Mouse (Mus musculus) B cell, adult 2 months (primary cell): ENCODE data around the gene St6galnac3.

ENCODE experiments used
- DNase-seq, 2 experiments: peaks; one replicate each; pipeline ENCODE4 v3.0.0; 2022

Gene St6galnac3

DNA sequence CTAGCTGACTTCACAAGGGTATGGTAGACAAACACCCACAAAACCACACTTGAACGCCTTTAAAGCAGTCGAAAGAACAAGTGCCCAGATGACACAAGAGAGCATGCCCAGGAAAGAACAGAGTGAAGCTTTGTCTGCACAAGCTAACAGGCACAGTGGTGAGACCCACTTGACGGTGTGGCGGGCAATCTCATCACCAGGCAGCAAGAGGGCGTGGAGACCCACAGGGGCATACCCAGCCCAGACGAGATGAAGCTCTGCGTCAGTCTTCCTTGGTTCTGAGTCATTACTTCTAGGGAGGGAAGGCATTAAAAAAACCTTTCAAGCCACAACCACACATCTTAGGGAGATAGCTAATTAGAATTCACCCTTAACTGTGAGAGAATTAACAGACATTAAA, 79.2 kb downstream of the St6galnac3 start:
- DNase-seq: no peak

DNA sequence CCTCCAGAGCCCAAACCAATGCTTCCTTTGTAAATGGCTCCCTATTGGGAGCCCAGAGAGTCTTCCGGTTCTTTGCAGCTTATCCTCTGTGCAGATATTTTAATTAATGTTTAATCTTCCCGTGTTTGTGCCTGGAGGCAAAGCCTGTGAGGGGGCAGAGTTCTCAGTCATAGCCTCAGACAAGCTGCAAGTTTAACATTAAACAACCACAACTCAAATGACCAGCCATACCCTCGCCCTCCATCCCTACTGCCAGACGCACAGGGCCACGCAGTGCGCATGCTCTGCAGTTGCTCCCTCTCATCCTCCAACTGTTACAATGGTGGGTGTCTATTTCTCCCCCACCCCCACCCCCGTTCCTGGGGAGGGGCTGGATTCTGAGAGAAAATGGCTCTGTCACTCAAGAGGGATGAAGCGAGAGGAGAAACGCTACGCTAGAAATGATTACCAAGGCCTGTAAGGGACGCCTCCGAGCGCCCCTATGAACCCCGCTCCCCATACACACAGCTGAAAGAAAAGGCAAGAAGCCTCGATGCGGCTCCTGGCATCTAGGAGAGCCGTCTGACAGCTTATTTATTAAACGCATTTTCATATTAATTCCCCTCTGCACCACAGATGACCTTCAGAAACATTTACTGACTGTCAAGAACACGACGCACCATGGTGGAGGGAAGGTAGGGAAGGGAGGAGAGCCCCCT, 81.0 kb downstream of the St6galnac3 start:
- DNase-seq: no peak

DNA sequence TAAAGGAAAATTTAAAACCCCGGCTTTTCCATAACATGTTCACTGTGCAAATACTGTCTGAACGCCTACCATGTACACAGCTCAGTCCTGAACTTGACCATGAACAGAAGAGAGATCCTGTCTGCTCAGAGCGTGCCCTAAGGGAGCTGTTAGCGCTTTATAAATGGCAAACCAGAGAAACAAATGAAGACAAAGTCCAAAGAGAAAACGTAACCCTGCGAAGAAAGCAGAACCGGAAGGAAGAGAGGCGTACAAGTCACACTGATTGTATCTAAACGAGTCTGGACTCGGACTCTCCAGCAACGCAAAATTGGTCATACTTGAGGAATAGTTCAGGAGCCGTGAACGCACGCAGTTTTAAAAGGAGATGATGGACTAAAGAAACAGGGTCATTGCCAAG, 82.1 kb downstream of the St6galnac3 start:
- no peak for DNase-seq

DNA sequence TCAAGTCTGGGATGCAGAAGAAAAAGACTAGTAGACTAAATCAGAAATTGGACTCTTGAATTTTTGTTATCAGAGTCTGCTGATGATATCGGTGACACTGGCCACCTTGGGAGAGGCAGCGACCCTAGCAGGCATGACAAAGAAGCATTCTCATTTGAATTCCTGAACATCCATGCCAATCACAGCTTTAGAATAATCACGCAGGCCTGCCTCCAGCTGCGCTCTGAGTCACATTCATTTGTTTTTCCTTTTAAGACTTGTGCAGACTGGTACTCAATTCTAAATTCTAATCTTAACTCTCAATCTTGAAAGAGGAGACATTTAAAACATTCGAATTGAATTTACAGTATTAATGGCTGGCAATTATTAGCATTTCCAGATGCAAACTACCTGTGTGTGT, 83.2 kb downstream of the St6galnac3 start:
- DNase-seq: no peak

DNA sequence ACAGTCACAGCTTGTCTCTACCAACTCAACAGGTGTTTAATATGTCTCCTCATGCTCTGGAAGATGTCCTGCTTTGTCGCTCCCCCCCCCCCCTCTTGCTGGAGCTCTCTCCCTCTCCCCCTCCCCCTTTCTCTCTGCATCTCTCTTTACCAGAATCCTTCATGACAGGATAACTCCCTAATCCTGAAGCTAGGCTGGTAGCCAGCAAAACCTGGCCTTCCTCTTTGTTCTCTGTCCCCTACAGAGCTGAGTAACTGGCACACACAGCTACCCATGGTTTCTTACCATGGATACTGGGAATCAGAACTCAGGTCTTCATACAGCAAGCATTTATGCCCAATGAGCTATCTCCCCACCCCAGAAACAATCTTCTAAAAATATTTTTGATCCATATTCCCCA, 87.6 kb downstream of the St6galnac3 start:
- no peak for DNase-seq

DNA sequence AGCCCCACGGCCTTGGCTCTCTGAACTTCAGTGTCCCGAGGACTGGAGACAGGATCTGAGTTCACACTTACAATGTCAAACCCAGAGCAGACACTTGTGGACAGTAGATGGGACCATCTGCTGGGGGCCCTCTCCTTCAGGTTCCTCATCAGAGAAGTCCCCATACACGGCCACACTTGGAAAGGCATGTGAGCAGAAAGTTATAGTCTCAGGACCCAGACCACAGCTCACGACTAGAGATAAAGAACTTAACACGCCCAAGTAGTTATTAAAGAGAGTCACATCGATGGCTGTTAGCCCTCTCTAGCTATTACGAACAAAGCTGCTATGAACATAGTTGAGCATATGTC, 88.2 kb downstream of the St6galnac3 start:
- DNase-seq: no peak

DNA sequence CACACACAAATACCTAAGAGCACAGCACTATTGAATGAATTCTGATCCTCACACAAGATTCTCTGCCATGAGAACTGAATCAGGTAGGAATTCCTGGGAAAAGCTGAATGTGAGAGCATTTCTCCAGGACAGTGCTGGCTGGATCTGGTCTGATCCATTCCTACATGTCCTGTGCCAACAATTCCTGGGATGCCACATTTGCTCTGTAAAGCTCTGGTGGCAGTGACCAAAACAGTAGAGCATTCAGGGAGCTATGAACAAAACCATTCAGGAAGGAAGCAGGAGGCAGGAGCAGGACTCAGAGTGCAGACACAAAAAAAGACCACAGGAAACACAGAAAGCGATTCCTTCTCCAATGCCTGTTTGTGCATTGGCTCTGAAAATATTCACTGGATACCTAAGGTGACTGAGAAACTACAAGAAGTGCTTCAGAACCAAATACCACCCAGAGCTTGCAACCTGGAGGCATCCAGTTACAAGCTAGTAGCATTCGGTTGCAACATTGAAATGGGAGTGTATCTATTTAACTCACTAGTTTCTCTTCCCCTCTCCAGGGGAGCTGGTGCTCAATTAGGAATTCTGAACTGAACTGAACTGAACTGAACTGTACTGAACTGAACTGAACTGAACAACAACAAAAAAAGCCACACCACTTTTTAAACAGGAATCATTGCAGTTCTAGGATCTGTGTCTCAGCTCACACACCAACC, 88.7 kb downstream of the St6galnac3 start:
- no peak for DNase-seq

DNA sequence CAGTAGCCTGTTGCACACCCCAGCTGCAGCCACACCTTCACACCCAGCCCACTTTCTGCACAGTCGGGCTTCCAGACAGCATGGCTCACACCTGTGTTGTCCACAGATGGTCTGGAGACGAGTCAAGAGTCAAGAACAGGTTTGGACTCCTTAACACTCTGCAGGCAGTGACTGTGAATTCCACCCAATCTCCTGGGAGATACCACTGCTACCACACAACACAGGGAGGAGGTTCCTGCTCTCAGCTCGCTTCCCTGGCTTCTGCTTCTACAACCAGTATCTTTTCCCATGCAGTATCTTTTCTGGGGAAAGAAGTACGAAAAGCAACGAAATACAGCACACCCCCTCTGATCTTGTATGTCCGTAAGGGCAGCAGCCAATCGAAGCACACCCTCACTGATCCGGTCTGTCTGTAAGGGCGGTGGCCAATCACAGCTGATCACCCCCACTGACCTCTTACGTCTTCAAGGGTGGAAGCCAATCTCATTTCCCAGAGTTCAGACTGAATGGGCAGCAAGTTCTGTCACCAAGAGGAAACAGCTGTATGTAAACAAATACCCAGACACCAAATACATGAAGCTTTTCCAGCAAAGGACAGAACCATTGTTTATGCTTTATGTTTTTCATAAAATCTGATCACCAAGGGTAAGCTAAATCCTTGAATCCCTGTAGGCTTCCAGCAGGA, 92.8 kb downstream of the St6galnac3 start:
- DNase-seq: no peak

DNA sequence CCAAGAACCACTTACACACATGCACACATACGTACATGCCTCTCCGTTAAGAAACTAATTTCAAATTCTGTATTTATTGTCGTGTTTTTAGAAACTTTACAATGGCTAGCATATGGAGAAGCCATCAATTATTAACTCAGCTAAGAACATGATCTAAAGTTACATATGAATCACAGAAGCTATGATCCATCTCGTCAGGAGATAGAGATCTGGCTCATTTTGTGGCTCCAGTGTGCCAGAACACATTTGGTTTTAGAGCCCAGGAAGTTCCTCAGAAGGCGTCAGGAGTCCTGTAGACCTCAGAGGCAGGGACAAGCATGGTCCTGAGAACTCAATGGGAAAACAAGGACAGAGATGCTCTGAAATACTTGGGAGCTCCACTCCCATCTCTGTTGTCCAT, 98.7 kb downstream of the St6galnac3 start:
- DNase-seq: no peak

DNA sequence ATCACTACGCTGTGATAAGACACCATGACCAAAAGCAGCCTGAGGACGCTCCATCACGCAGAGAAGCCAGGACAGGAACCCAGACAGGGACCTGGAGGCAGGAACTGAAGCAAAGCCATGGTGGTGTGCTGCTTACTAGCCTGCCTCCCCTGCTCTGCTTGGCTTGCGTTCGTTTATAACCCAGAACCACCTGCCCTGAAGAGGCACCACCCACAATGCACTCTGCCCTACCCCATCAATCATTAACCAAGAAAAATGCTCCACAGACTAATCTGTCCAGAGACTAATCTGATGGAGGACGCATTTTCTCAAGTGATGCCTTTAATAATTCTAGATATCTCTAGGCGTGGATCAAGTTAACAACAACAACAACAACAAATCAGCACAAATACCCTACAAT, 106.0 kb downstream of the St6galnac3 start:
- DNase-seq: no peak

DNA sequence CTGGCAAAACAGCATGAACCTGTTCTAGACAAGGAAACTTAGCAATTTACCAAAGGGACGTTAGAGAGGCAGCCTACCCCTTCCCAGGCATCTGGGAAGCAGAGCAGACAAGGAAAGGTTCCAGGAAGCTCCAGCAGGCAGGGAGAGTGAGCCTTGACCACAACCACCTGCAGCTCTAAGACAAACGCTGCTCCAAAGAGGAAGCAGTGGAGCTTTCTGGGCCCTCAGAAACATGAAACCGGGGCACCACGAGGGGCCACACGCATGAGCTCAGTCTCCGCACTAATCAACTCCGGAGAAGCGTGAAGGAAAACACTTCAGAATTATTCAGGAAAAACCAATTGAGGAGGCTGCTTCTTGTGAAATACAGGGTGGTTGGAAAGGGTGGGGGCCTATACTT, 108.1 kb downstream of the St6galnac3 start:
- DNase-seq: no peak

DNA sequence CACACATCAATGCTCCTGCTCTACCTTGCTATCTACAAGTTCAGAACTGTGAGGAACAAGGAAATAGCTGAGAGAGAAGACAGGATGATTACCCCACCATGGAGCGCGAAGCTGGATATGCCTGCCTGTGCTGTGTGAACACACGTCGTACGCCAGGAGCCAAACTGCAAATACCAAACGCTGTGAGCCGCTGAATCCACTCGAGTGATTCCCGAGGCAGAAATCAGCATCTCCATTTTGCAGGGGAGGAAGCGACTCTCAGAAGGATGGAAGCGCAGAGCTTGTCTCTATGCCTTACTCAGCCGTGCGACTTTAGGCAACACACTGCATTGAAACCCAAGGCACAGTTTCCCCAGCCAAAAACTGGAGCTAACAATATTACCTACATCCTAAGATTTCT, 114.7 kb downstream of the St6galnac3 start:
- DNase-seq: no peak

DNA sequence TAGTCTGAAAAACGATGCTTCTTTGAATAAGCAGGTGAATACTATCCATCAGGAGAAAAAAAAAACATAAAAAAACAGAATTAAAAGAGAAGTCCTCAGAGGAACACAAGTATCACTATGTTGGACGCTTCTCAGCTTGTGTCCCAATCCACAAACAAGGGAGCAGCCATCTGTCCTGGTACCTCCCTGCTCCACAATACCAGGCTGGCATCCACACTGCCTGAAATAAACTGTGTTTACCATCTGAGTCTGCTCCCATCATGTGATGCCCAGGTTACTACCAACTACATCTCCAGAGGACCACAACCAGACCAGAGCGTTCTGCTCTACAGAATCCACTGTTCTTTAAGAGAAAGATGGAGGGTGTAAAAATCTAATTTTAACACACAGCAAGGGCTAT, 118.6 kb downstream of the St6galnac3 start:
- no peak for DNase-seq

DNA sequence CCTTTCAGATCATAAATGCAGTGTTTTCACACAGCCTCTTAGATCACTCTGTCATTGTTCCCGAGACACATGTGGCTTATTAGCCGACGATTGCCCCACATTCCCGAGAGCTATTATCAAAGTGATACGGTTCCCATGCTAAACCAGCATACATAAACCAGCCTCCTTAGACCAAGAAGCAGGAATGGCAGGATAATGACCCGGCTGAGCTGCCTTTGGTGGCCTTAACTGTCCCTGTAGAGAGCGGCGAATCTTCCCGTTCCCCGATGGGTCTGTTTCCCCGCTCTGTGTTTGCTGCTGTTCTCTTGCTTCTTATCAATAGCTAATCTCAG, 119.2 kb downstream of the St6galnac3 start:
- DNase-seq: no peak

DNA sequence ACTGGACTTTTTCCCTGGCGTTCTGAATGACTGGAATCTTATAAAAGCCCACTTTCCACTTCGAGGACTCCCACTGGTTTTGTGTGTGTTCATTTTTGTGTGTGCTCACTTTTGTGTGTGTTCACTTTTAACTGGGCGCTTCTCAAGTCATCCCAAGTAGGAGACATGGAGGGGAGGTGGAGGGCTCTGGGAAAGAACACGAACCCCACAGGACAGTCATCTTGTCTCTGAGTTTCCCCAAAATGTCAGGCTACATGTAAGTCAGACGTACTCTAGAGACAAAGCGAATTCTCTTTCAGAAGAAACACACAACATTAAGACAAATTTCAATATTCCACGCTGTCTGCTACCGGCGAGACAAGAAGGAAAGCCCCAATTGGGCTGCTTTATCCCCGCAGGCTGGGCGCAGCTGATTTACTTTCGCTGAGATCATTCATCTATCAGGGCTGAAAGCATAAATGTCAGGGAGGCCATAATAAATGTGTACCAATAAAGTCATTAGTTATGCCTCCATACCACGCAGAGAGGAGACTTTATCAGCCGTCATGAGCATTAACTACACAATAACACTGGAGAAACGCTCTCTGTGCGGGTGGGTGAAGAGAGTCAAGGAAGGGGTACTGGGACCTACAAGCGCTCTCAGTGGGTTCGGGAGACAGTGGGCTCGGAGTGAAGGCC, 119.7 kb downstream of the St6galnac3 start:
- no peak for DNase-seq

DNA sequence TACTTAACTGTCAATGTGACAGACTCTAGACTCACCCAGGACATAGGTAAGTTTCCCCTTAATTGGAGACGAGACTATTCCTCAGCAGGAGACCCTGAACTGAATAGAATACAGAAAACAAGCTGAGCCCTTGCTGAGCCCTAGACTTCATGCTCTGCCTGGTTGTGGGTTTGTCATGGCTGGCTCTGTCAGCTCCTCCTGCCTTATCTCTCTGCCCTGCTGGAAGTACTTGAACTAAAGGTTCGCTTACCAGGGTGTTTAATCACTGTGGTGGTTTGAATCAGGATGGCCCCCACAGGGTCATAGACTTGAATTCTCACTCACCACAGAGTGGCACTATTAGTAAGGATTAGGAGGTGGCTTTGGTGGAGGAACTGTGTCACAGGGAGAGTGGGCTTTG, 125.8 kb downstream of the St6galnac3 start:
- no peak for DNase-seq

DNA sequence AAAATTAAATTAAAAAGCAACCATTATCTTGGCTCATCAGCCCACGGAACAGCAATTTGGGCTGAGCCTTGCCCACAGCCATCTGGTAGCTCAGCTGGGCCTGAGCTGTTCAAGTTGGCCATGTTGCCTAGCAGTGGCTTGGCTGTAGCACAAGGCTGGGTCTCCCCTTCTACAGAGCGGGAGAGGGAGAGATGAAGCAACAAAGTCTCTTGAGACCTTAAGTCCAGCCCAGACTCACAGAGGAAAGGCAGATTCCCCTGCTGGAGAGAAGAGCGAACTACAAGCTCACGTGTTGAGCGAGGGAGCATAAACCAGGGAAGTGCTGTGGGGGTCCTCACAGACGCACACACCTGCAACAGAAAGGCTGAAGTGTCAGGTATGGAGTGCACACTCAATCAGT, 126.3 kb downstream of the St6galnac3 start:
- no peak for DNase-seq

DNA sequence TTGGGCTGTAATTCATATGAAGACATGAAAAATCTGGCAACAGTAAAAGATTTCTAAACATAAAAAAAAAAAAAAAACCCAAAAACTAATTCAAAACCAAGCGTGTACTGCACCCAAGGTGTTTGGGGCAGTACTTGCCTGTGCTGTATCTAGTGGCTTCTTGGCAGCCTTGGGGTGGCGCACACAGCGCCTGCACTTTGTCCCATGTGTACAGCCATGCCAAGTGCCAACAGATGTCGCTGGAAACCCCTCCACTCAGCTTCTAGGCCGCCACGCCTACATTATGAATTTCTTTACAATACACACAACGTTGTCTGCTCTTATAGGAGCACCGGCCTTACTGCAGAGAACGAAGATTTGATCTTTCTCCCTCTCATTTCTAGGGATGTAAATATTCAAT, 130.4 kb downstream of the St6galnac3 start:
- DNase-seq: no peak

DNA sequence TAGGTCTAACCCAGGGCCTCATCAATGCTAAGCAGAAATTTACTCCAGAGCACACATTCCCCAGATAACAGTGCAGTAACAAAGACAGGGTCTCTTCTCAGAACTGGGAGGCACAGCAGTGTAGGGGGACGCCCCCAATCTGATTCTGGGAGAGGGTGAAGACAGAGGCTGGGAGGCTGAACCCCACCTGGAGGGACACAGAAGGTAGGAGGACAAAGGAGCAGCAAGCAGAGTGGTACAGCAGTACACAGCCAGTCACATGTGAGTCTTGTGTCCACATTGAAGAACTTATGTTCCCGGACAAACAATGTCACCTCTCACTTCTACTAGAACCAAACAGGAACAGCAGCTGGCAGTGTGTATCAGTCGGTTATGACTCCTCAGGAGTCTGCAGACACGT, 131.0 kb downstream of the St6galnac3 start:
- no peak for DNase-seq

DNA sequence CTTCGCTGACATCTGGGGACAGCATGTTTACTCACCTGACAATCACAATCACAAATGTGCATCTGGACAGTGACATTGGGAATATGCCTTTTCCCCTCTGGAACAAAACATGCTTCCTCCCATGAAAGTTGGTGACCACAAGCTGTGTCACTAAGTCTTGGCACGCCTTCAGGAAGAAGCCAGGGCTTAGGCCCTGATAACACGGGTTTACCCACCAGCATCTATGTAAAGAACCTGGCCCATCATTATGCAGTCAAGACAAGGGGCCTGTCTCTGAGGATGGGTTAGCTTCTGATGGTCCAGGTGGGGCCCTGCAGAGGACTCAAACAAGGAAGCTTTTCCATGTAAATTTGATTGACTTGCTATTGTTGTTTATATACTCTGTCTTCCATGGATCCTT, 131.9 kb downstream of the St6galnac3 start:
- no peak for DNase-seq

DNA sequence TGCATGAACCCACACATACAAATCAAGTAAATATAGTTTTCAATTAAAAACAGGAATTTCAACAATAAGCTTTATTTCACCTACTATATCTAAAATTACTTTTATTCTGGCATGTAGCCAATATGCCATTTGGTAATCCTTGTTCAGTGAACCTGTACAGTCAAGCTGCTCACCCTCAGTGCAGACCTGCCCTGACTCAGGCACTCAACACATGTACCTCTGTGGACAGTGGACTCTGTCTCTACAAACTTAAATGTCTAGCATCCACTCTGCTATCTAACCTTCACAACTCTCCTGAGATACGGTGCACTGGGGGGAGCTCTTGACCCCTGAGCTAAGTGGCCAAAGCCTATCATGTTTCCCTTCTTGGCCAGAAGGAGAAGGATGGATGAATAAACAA, 137.4 kb downstream of the St6galnac3 start:
- DNase-seq: no peak

DNA sequence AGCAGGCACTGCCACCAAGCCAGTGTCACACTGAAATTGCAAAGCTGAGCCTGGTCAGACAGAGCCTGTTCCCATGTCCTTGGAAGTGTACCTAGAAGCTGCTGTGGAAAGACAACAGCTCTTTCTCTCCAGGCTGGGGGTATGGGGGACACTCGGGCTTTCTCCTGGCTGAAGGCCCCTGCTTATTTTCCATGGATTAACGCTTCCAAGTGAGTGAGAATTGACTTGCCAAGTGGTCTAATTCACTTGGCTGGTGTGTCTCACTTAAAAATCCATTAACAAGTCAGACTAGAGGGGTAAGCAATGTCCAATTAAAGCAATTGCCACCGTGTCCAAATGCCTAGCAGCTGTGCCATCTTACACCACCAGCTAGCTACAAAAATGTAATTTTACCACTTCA, 140.1 kb downstream of the St6galnac3 start:
- DNase-seq: no peak

DNA sequence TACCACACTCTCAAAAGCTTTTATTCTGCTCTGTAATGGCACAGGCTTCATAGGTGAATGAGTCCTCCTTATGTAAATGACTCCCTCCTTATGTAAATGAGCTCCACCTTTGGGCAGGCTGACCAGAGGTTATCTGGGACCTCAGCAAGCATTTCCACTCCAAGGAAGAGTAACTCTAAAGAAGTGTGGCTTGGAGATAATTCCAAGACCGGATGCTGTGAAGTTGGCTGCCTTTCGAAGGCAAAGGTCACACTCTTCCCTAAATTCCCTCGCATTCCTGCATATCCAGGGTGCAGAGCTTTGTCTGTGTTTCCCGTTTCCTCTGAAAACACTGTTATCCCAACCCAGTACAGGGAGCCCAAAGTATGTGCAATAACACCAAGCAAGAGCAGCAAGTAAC, 142.9 kb downstream of the St6galnac3 start:
- no peak for DNase-seq

DNA sequence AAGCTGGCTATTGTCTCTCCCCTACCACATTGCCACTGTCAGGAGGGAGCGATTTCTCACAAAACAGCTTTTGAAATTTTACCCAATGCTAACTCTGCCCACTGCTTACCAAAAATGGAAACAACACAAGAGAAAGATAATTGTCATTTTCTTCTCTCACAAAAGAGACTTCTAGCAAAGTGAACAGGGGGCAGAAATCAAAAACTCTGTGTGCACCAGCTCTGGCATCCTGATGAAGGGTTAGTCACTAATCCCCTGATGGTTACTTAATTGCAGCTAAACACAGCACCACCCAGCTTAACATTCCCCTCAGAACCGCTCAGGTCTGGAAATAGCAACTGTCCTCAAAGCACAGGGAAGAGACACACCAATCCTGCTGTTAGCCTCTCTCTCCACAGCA, 144.3 kb downstream of the St6galnac3 start:
- no peak for DNase-seq
